Mouse (Mus musculus): ENCODE data around the gene Eya3. TPM values are rescaled to one million over a fixed set of nuclear protein-coding genes. Genes with fewer than 3 reads are reported as not detected.

Gene Eya3
- total and polyA plus RNA-seq, 3 experiments: 21.7 to 270 (median 38.2) TPM

DNA sequence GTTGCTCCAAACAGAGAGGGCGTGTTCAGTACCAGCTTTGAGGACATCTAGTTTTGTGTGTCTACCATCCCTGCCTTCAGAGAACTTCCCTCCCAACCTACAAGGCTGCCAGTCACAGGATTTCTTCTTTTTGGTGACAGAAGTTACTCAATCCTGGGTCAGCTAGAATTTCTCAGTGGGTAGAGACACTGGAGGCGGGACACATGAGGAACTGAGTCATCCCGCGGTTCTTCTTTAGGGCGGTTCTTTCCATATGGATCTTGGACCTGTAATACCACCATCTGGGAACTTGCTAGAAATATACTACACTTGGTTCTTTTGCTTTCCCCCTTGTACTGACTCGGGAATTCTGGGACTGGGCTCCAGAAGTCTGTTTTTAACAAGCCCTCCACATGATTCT lies 20.9 kb upstream of the Eya3 start:
- Histone ChIP-seq H3K9me3 (replicated peaks; ENCODE audit: insufficient read depth, low read length) (no peaks in the 10 kb centered on the region), H3K79me2 (ENCODE audit: control insufficient read depth, insufficient read depth, low read length, poor library complexity) (no peaks in the 10 kb centered on the region), H3K36me3 (ENCODE audit: control insufficient read depth in 1 of 2, insufficient read depth in 2 of 2, low read length in 2 of 2) (no peaks in the 10 kb centered on the region), H3K4me3 (ENCODE audit: control insufficient read depth in 1 of 2, insufficient read depth in 1 of 2, low read depth in 2 of 2, low read length in 2 of 2) (no peak overlapping the region), H3K27me3 (ENCODE audit: control insufficient read depth in 1 of 2, insufficient read depth in 2 of 2, low read length in 2 of 2) (no peaks in the 10 kb centered on the region), H3K27ac (ENCODE audit: control insufficient read depth, low read depth, low read length) (no peak overlapping the region), H3K4me1 (ENCODE audit: control insufficient read depth in 1 of 2, insufficient read depth in 2 of 2, low read length in 2 of 2) (no peaks in the 10 kb centered on the region; a peak in 1 of 4 replicates), H3K9ac (ENCODE audit: control insufficient read depth, low read depth, low read length, poor library complexity, severe bottlenecking) (no peak overlapping the region)
- no peak for TF ChIP-seq POLR2AphosphoS2 (IDR thresholded peaks at IDR 0.05; ENCODE audit: low read length)
- no peak for TF ChIP-seq MYC (IDR thresholded peaks at IDR 0.05; ENCODE audit: low read depth, low read length)
- no peak for TF ChIP-seq ZNF384 (IDR thresholded peaks at IDR 0.05; ENCODE audit: low read depth, low read length)
- no peak for TF ChIP-seq CHD2 (IDR thresholded peaks at IDR 0.05; ENCODE audit: low read length)
- DNase-seq (ENCODE audit: low read depth, low spot score): no peak

DNA sequence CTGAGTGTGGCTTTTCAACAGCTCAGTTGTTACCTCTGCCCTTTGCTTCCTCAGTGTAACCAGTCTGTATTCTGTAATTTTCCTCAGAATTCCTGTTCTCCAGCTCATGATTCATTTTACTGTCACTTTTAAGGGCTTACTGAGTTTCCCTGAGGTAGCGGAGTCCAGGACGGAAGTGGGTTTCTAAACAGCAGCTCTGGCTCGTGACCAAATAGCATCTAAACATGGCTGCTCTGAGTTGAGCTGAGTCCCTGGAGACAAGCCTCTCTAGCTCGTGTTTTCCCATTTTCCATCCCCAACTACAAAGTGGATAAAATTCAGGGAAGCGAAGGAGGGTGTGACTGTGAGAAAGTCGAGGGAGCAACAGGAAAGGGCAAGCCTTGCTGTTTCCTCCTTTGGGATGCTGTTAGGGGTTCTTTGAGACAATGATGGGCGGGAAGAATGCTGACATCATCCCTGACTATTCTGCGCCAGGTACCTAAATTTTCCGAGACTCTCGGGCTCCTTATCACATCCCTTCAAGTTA lies 19.9 kb upstream of the Eya3 start:
- H3K4me1 ChIP-seq (ENCODE audit: control insufficient read depth in 1 of 2, insufficient read depth in 2 of 2, low read length in 2 of 2): peaks cover 0 to 2% of the 10 kb centered on the region in 2 experiments; a peak in 1 of 4 replicates
- H3K36me3 ChIP-seq (ENCODE audit: control insufficient read depth in 1 of 2, insufficient read depth in 2 of 2, low read length in 2 of 2): peaks cover 0 to 4% of the 10 kb centered on the region in 2 experiments; a peak in 2 of 4 replicates
- H3K27me3 ChIP-seq (ENCODE audit: control insufficient read depth in 1 of 2, insufficient read depth in 2 of 2, low read length in 2 of 2): no peaks in the 10 kb centered on the region
- H3K4me3 ChIP-seq (ENCODE audit: control insufficient read depth in 1 of 2, insufficient read depth in 1 of 2, low read depth in 2 of 2, low read length in 2 of 2): no peak overlapping the region
- TF ChIP-seq SIN3A (IDR thresholded peaks at IDR 0.05; ENCODE audit: low read length) (no peak), HCFC1 (IDR thresholded peaks at IDR 0.05; ENCODE audit: low read depth, low read length) (no peak), MYC (IDR thresholded peaks at IDR 0.05; ENCODE audit: low read depth, low read length) (no peak), UBTF (IDR thresholded peaks at IDR 0.05; ENCODE audit: borderline replicate concordance, insufficient read depth, low read depth, low read length) (no peak), ZC3H11A (IDR thresholded peaks at IDR 0.05; ENCODE audit: low read depth, low read length) (no peak), KAT2A (conservative IDR thresholded peaks at IDR 0.05; ENCODE audit: low read depth, low read length) (no peak), USF2 (IDR thresholded peaks at IDR 0.05; ENCODE audit: borderline replicate concordance in 1 of 2, insufficient read depth in 1 of 2, low read depth in 1 of 2, low read length in 2 of 2) (no peak), GATA1 (IDR thresholded peaks at IDR 0.05; ENCODE audit: low read depth, low read length) (no peak), MAX (IDR thresholded peaks at IDR 0.05; ENCODE audit: low read length) (no peak), ZMIZ1 (IDR thresholded peaks at IDR 0.05; ENCODE audit: low read depth, low read length) (no peak), POLR2A (IDR thresholded peaks at IDR 0.05; ENCODE audit: control insufficient read depth in 1 of 2, insufficient read depth in 1 of 2, low read depth in 1 of 2, low read length in 2 of 2, poor library complexity in 1 of 2) (no peak), JUND (IDR thresholded peaks at IDR 0.05; ENCODE audit: low read depth, low read length) (no peak)
- H3K9ac ChIP-seq (ENCODE audit: control insufficient read depth, low read depth, low read length, poor library complexity, severe bottlenecking): no peak overlapping the region
- H3K9me3 ChIP-seq (replicated peaks; ENCODE audit: insufficient read depth, low read length): no peaks in the 10 kb centered on the region
- no peak for DNase-seq (ENCODE audit: low read depth, low spot score)
- H3K79me2 ChIP-seq (ENCODE audit: control insufficient read depth, insufficient read depth, low read length, poor library complexity): no peaks in the 10 kb centered on the region
- H3K27ac ChIP-seq (ENCODE audit: control insufficient read depth, low read depth, low read length): no peak overlapping the region

DNA sequence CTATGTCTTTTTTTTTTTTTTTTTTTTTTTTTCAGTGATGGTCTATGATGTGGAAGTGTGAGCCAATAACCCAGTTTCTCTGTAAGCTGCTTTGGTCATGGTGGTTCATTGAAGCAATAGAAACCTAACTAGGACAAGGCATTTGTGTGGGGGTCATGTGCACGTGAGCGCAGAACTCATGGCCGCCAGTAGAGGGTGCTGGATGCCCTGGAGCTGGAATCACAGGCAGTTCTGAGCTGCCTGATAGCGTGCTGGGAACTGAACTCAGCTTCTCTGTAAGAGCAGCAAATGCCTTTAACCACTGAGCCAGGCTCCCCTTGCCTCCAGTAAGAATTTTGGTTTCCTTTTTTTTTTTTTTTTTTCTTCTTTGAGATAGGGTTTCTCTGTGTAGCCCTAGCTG lies 18.7 kb upstream of the Eya3 start:
- Histone ChIP-seq H3K27ac (ENCODE audit: control insufficient read depth, low read depth, low read length) (no peak overlapping the region), H3K4me3 (ENCODE audit: control insufficient read depth in 1 of 2, insufficient read depth in 1 of 2, low read depth in 2 of 2, low read length in 2 of 2) (no peak overlapping the region), H3K9ac (ENCODE audit: control insufficient read depth, low read depth, low read length, poor library complexity, severe bottlenecking) (no peak overlapping the region), H3K79me2 (ENCODE audit: control insufficient read depth, insufficient read depth, low read length, poor library complexity) (no peaks in the 10 kb centered on the region), H3K9me3 (replicated peaks; ENCODE audit: insufficient read depth, low read length) (no peaks in the 10 kb centered on the region), H3K36me3 (ENCODE audit: control insufficient read depth in 1 of 2, insufficient read depth in 2 of 2, low read length in 2 of 2) (peaks cover 0 to 7% of the 10 kb centered on the region in 2 experiments; a peak in 2 of 4 replicates), H3K4me1 (ENCODE audit: control insufficient read depth in 1 of 2, insufficient read depth in 2 of 2, low read length in 2 of 2) (peaks cover 4 to 5% of the 10 kb centered on the region in 2 experiments; a peak in 3 of 4 replicates), H3K27me3 (ENCODE audit: control insufficient read depth in 1 of 2, insufficient read depth in 2 of 2, low read length in 2 of 2) (no peaks in the 10 kb centered on the region)
- peak; percentile 22 to 51 (median 36); a peak in 4 of 6 replicates for TF ChIP-seq CTCF (IDR thresholded peaks at IDR 0.05 in 2 of 3, conservative IDR thresholded peaks at IDR 0.05 in 1 of 3; ENCODE audit: control insufficient read depth in 1 of 3, insufficient read depth in 1 of 3, low read depth in 2 of 3, low read length in 3 of 3, poor library complexity in 1 of 3, severe bottlenecking in 1 of 3)
- peak; percentile 6; the same call in 1 of the 2 replicates for TF ChIP-seq SMC3 (IDR thresholded peaks at IDR 0.05; ENCODE audit: low read depth, low read length)
- no peak for TF ChIP-seq CHD1 (IDR thresholded peaks at IDR 0.05; ENCODE audit: low read depth, low read length)
- TF ChIP-seq USF2 (IDR thresholded peaks at IDR 0.05; ENCODE audit: borderline replicate concordance in 1 of 2, insufficient read depth in 1 of 2, low read depth in 1 of 2, low read length in 2 of 2): no peak
- TF ChIP-seq GATA1 (IDR thresholded peaks at IDR 0.05; ENCODE audit: low read depth, low read length): no peak
- TF ChIP-seq KAT2A (conservative IDR thresholded peaks at IDR 0.05; ENCODE audit: low read depth, low read length): no peak
- no peak for TF ChIP-seq JUND (IDR thresholded peaks at IDR 0.05; ENCODE audit: low read depth, low read length)
- no peak for DNase-seq (ENCODE audit: low read depth, low spot score)
